Mouse (Mus musculus): Measurements from ENCODE around the gene Eml4. TPM values are rescaled to one million over a fixed set of nuclear protein-coding genes. Genes with fewer than 3 reads are reported as not detected.

The Eml4 gene
- total and polyA plus RNA-seq, 3 experiments, result 38.2 to 75.6 (median 60.1) TPM

GRCm38 (mm10) chr17:83482817-83483536 is 132.2 kb downstream of the Eml4 start:
- H3K27me3 ChIP-seq (replicated peaks), result no peaks in the 10 kb centered on the region
- H3K4me3 ChIP-seq (replicated peaks in 1 of 3; ENCODE audit: low read depth in 2 of 3, low read length in 2 of 3, poor library complexity in 1 of 3), result no peak overlapping the region
- DNase-seq (ENCODE audit: extremely low read depth), result no peak
- no peaks in the 10 kb centered on the region for H3K9me3 ChIP-seq (replicated peaks; ENCODE audit: low read length)
- no peak overlapping the region for H3K4me2 ChIP-seq (ENCODE audit: insufficient read depth, low read depth, poor library complexity, severe bottlenecking)
- H3K79me2 ChIP-seq (replicated peaks; ENCODE audit: control insufficient read depth, extremely low read depth, insufficient read depth, poor library complexity, severe bottlenecking), result no peaks in the 10 kb centered on the region
- H3K36me3 ChIP-seq (replicated peaks in 1 of 2; ENCODE audit: control insufficient read depth in 1 of 2, insufficient read depth in 1 of 2, low read length in 1 of 2), result peaks cover 23 to 42% of the 10 kb centered on the region in 2 experiments
- TF ChIP-seq GABPA (IDR thresholded peaks at IDR 0.05; ENCODE audit: insufficient replicate concordance, low read depth, low read length), result no peak
- TF ChIP-seq MYC (IDR thresholded peaks at IDR 0.05; ENCODE audit: low read depth, low read length), result no peak
- TF ChIP-seq MXI1 (IDR thresholded peaks at IDR 0.05; ENCODE audit: low read depth, low read length), result no peak
- no peak overlapping the region for H3K27ac ChIP-seq (ENCODE audit: insufficient read depth, low read depth)
- in situ Hi-C loops (cut with MboI; ENCODE audit: low pct_ligation_motif_present, low pct_unique_long_range_greater_than_20kb, low sequenced_read_pairs), result no loop called here
- H3K4me1 ChIP-seq (ENCODE audit: control insufficient read depth in 1 of 2, insufficient read depth in 2 of 2), result peaks cover 2 to 11% of the 10 kb centered on the region in 2 experiments; a peak in 2 of 4 replicates
- dilution Hi-C loops (cut with MboI; ENCODE audit: extremely low pct_ligation_motif_present, extremely low pct_unique_long_range_greater_than_20kb, low sequenced_read_pairs), result no loop called here
- H3K9ac ChIP-seq (ENCODE audit: insufficient read depth, low read depth), result no peak overlapping the region

GRCm38 (mm10) chr17:83483784-83484183 is 133.1 kb downstream of the Eml4 start:
- Histone ChIP-seq H3K4me2 (ENCODE audit: insufficient read depth, low read depth, poor library complexity, severe bottlenecking) (no peak overlapping the region), H3K36me3 (replicated peaks in 1 of 2; ENCODE audit: control insufficient read depth in 1 of 2, insufficient read depth in 1 of 2, low read length in 1 of 2) (peaks cover 18 to 34% of the 10 kb centered on the region in 2 experiments), H3K9me3 (replicated peaks; ENCODE audit: low read length) (no peaks in the 10 kb centered on the region), H3K27ac (ENCODE audit: insufficient read depth, low read depth) (no peak overlapping the region), H3K4me3 (replicated peaks in 1 of 3; ENCODE audit: low read depth in 2 of 3, low read length in 2 of 3, poor library complexity in 1 of 3) (no peak overlapping the region), H3K27me3 (replicated peaks) (no peaks in the 10 kb centered on the region), H3K9ac (ENCODE audit: insufficient read depth, low read depth) (no peak overlapping the region), H3K4me1 (ENCODE audit: control insufficient read depth in 1 of 2, insufficient read depth in 2 of 2) (peaks cover 2 to 11% of the 10 kb centered on the region in 2 experiments; a peak in 2 of 4 replicates), H3K79me2 (replicated peaks; ENCODE audit: control insufficient read depth, extremely low read depth, insufficient read depth, poor library complexity, severe bottlenecking) (no peaks in the 10 kb centered on the region)
- peak; percentile 62 for DNase-seq (ENCODE audit: extremely low read depth)
- in situ Hi-C loops (cut with MboI; ENCODE audit: low pct_ligation_motif_present, low pct_unique_long_range_greater_than_20kb, low sequenced_read_pairs) (no loop called here), dilution Hi-C loops (cut with MboI; ENCODE audit: extremely low pct_ligation_motif_present, extremely low pct_unique_long_range_greater_than_20kb, low sequenced_read_pairs) (no loop called here)
- TF ChIP-seq NRF1 (IDR thresholded peaks at IDR 0.05; ENCODE audit: low read depth, low read length), result no peak
- TF ChIP-seq IRF4 (IDR thresholded peaks at IDR 0.05; ENCODE audit: low read depth, low read length), result peak; percentile 77
- peak; percentile 32; the same call in 1 of the 2 replicates for TF ChIP-seq JUN (IDR thresholded peaks at IDR 0.05; ENCODE audit: insufficient read depth, low read depth, low read length)
- TF ChIP-seq HCFC1 (IDR thresholded peaks at IDR 0.05; ENCODE audit: low read depth, low read length), result no peak
- TF ChIP-seq MAZ (IDR thresholded peaks at IDR 0.05; ENCODE audit: low read depth, low read length), result no peak
- no peak for TF ChIP-seq CTCF (conservative IDR thresholded peaks at IDR 0.05 in 1 of 2, IDR thresholded peaks at IDR 0.05 in 1 of 2; ENCODE audit: low read depth in 2 of 2, low read length in 2 of 2)
- no peak for TF ChIP-seq MYC (IDR thresholded peaks at IDR 0.05; ENCODE audit: low read depth, low read length)
- no peak for TF ChIP-seq ELF1 (IDR thresholded peaks at IDR 0.05; ENCODE audit: low read depth, low read length)
- TF ChIP-seq SMC3 (IDR thresholded peaks at IDR 0.05; ENCODE audit: low read depth, low read length), result no peak
- TF ChIP-seq PAX5 (IDR thresholded peaks at IDR 0.05; ENCODE audit: low read length), result no peak
- no peak for TF ChIP-seq GABPA (IDR thresholded peaks at IDR 0.05; ENCODE audit: insufficient replicate concordance, low read depth, low read length)
- TF ChIP-seq RAD21 (IDR thresholded peaks at IDR 0.05; ENCODE audit: low read depth, low read length), result no peak
- TF ChIP-seq BHLHE40 (IDR thresholded peaks at IDR 0.05; ENCODE audit: low read depth, low read length), result no peak
- peak; percentile 49; the same call in 1 of the 2 replicates for TF ChIP-seq ZNF384 (IDR thresholded peaks at IDR 0.05; ENCODE audit: low read depth, low read length)
- TF ChIP-seq RCOR1 (conservative IDR thresholded peaks at IDR 0.05; ENCODE audit: low read depth, low read length), result no peak
- TF ChIP-seq MEF2A (IDR thresholded peaks at IDR 0.05; ENCODE audit: borderline replicate concordance, low read depth, low read length), result peak; percentile 34; the same call in 1 of the 2 replicates
- TF ChIP-seq EP300 (IDR thresholded peaks at IDR 0.05; ENCODE audit: low read length), result peak; percentile 61
- no peak for TF ChIP-seq ZMIZ1 (IDR thresholded peaks at IDR 0.05; ENCODE audit: low read depth, low read length)
- TF ChIP-seq MAFK (IDR thresholded peaks at IDR 0.05; ENCODE audit: insufficient replicate concordance, low read length), result no peak
- no peak for TF ChIP-seq ZKSCAN1 (IDR thresholded peaks at IDR 0.05; ENCODE audit: borderline replicate concordance, low read depth, low read length)
- no peak for TF ChIP-seq ZC3H11A (IDR thresholded peaks at IDR 0.05; ENCODE audit: low read depth, low read length)
- no peak for TF ChIP-seq USF1 (IDR thresholded peaks at IDR 0.05; ENCODE audit: low read depth, low read length)
- no peak for TF ChIP-seq POLR2A (IDR thresholded peaks at IDR 0.05; ENCODE audit: low read depth, low read length)
- no peak for TF ChIP-seq E2F4 (IDR thresholded peaks at IDR 0.05; ENCODE audit: insufficient replicate concordance, low read depth, low read length)
- no peak for TF ChIP-seq POLR2AphosphoS2 (IDR thresholded peaks at IDR 0.05; ENCODE audit: low read depth, low read length)
- TF ChIP-seq TBP (conservative IDR thresholded peaks at IDR 0.05; ENCODE audit: low read depth, low read length), result no peak
- TF ChIP-seq USF2 (conservative IDR thresholded peaks at IDR 0.05; ENCODE audit: low read depth, low read length), result no peak
- no peak for TF ChIP-seq MAX (IDR thresholded peaks at IDR 0.05; ENCODE audit: low read length)
- no peak for TF ChIP-seq CHD1 (IDR thresholded peaks at IDR 0.05; ENCODE audit: low read depth, low read length)
- no peak for TF ChIP-seq SIN3A (IDR thresholded peaks at IDR 0.05; ENCODE audit: low read length)
- no peak for TF ChIP-seq UBTF (IDR thresholded peaks at IDR 0.05; ENCODE audit: low read depth, low read length)
